Mouse (Mus musculus): ENCODE results near the gene Dph1.

- TF ChIP-seq CHD2 (IDR thresholded peaks at IDR 0.05; ENCODE audit: low read depth, low read length), result no peak
- TF ChIP-seq ZC3H11A (IDR thresholded peaks at IDR 0.05; ENCODE audit: borderline replicate concordance, low read depth, low read length), result no peak
- no peak for TF ChIP-seq ZNF384 (IDR thresholded peaks at IDR 0.05; ENCODE audit: low read depth, low read length)
These were observed 20.8 kb downstream of the Dph1 start for GRCm38 (mm10) chr11:75170136-75170751.

Data from ES-E14 (cell line).